Mouse (Mus musculus): Measurements from ENCODE around the gene Jakmip3. TPM values are rescaled to one million over a fixed set of nuclear protein-coding genes. Genes with fewer than 3 reads are reported as not detected.

Gene Jakmip3
- polyA plus RNA-seq, 1 experiment from 2014 or later, result 0.14 TPM

DNA sequence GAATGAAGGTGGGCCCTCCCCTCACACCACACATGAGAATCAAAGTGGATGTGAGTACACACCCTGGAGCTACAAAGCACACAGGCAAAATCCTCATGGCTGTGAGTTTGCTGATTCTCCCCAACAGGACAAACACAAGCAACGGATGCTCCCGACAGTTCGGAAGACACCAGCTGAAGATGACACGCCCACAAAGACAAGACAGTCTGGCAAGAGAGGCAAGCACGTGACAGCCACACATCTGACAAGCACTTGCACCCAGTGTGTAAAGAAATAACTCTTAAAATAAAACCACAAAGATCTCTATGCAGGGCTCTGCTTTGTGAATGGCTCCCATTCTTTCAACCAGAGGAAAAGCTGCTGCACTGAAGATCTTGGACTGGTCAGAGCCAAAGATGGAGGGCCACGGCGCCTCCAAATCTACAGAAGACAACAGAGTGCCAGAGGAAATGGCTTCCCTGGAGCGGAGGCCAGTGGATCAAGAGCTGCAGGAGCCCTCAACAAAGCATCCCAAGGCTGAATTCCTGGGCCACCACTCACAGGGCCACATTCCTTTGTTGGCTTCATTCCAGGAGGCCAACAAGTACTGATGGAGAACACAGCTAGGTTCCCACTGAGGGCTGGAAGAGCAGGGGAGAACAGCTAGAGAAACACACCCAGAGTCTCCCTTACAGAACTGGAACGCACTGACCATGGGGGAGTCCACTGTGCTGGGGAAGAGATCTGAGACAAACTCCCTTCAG lies 167.5 kb downstream of the Jakmip3 start:
- peaks cover 5 to 8% of the 10 kb centered on the region in 2 experiments; a peak in 2 of 4 replicates for H3K4me1 ChIP-seq (ENCODE audit: control insufficient read depth in 2 of 2, insufficient read depth in 2 of 2, low read length in 2 of 2)
- H3K9me3 ChIP-seq (ENCODE audit: control insufficient read depth, low read length), result no peaks in the 10 kb centered on the region
- ATAC-seq (ENCODE audit: insufficient number of reproducible peaks, insufficient read depth, low FRiP score, low read depth), result no peak
- H3K27ac ChIP-seq (replicated peaks in 1 of 2; ENCODE audit: control insufficient read depth in 1 of 2, insufficient read depth in 1 of 2, low read depth in 2 of 2, low read length in 2 of 2), result no peak overlapping the region
- H3K36me3 ChIP-seq (ENCODE audit: control insufficient read depth, insufficient read depth, low read length), result no peaks in the 10 kb centered on the region
- no peak overlapping the region for H3K4me3 ChIP-seq (ENCODE audit: control insufficient read depth in 1 of 2, insufficient read depth in 1 of 2, low read depth in 1 of 2, low read length in 2 of 2)
- no peaks in the 10 kb centered on the region for H3K27me3 ChIP-seq (ENCODE audit: control insufficient read depth, insufficient read depth, low read length)
- WGBS, result 76% methylated on average over 9 of the region's 9 CpGs
- H3K4me2 ChIP-seq (ENCODE audit: low read length), result no peak overlapping the region
- H3K9ac ChIP-seq (ENCODE audit: low read length), result no peak overlapping the region

DNA sequence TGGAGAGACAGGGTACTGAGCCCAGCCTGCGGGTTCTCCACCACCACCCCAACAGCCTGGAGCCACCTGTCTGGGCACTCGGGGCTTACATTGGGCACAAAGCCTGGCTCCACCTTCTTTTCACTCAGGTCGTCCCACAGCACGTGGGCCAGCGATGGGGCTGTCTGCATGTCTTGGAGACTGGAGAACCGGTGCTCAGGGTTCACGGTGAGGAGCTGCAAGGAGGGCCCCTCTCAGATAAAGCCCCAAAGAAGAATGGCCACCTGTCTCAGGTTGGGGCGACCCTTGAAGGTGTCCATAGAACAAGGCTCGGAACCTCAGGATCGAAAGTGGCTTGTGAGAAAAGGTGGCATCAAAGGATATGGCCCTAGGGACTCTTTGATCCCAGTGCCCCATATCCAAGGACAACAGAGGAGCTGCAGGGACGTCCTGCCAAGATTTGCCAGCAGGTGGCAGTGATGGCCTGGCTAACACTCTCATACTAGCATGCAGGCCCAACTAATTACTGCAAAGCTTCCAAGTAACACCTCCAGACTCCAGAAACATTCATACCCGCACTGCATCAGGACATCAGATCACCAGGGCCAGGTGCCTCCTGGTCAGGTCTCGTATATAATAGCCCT lies 178.7 kb downstream of the Jakmip3 start:
- Histone ChIP-seq H3K27me3 (ENCODE audit: control insufficient read depth, insufficient read depth, low read length) (peaks cover 11% of the 10 kb centered on the region; the same call in 1 of the 2 replicates), H3K36me3 (ENCODE audit: control insufficient read depth, insufficient read depth, low read length) (no peaks in the 10 kb centered on the region), H3K4me2 (ENCODE audit: low read length) (no peak overlapping the region), H3K9ac (ENCODE audit: low read length) (no peak overlapping the region), H3K9me3 (ENCODE audit: control insufficient read depth, low read length) (no peaks in the 10 kb centered on the region), H3K4me1 (ENCODE audit: control insufficient read depth in 2 of 2, insufficient read depth in 2 of 2, low read length in 2 of 2) (no peaks in the 10 kb centered on the region), H3K27ac (replicated peaks in 1 of 2; ENCODE audit: control insufficient read depth in 1 of 2, insufficient read depth in 1 of 2, low read depth in 2 of 2, low read length in 2 of 2) (no peak overlapping the region), H3K4me3 (ENCODE audit: control insufficient read depth in 1 of 2, insufficient read depth in 1 of 2, low read depth in 1 of 2, low read length in 2 of 2) (no peak overlapping the region)
- ATAC-seq (ENCODE audit: insufficient number of reproducible peaks, insufficient read depth, low FRiP score, low read depth), result peak; percentile 56; the same call in 1 of the 2 replicates
- WGBS, result 37% methylated on average over 13 of the region's 13 CpGs

DNA sequence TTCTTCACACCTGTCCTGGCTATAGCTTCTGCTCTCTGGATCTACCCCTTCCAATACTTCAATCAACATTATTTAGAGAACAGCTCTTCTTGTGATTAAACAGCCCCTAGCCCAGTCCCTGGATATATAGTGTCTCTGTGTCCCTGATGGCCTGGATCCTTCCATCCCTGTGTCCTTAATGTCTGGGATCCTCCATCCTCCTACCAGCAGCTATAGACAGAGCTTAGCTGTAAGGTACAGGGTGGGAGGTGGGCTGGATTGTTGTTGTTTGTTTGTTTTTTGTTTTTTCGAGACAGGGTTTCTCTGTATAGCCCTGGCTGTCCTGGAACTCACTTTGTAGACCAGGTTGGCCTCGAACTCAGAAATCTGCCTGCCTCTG lies 179.2 kb downstream of the Jakmip3 start:
- no peak overlapping the region for H3K9ac ChIP-seq (ENCODE audit: low read length)
- H3K4me3 ChIP-seq (ENCODE audit: control insufficient read depth in 1 of 2, insufficient read depth in 1 of 2, low read depth in 1 of 2, low read length in 2 of 2), result no peak overlapping the region
- no peaks in the 10 kb centered on the region for H3K4me1 ChIP-seq (ENCODE audit: control insufficient read depth in 2 of 2, insufficient read depth in 2 of 2, low read length in 2 of 2)
- no peaks in the 10 kb centered on the region for H3K36me3 ChIP-seq (ENCODE audit: control insufficient read depth, insufficient read depth, low read length)
- ATAC-seq (ENCODE audit: insufficient number of reproducible peaks, insufficient read depth, low FRiP score, low read depth), result no peak
- no peaks in the 10 kb centered on the region for H3K9me3 ChIP-seq (ENCODE audit: control insufficient read depth, low read length)
- H3K27me3 ChIP-seq (ENCODE audit: control insufficient read depth, insufficient read depth, low read length), result peaks cover 11% of the 10 kb centered on the region; the same call in 1 of the 2 replicates
- WGBS, result 43% methylated on average over 2 of the region's 2 CpGs
- no peak overlapping the region for H3K4me2 ChIP-seq (ENCODE audit: low read length)
- H3K27ac ChIP-seq (replicated peaks in 1 of 2; ENCODE audit: control insufficient read depth in 1 of 2, insufficient read depth in 1 of 2, low read depth in 2 of 2, low read length in 2 of 2), result no peak overlapping the region

DNA sequence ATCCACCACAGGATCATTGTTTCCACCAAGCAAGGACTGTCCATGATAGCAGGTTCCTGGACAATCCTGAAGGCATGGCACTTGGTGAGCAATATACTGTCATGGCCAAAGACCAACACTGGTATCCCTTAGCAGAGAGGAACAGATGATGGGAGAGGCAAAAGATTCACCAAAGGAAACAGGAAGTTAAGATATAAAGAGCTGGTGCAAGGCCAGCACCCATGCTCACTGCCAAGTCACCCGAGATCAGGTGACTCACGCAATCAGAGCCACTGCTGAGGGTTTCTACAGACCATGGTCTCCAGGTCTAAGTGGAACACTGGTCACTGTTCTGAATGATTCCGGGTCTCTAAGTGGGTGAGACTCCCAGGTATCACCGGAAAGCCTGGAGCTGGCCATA lies 185.4 kb downstream of the Jakmip3 start:
- H3K27ac ChIP-seq (replicated peaks in 1 of 2; ENCODE audit: control insufficient read depth in 1 of 2, insufficient read depth in 1 of 2, low read depth in 2 of 2, low read length in 2 of 2), result no peak overlapping the region
- no peaks in the 10 kb centered on the region for H3K9me3 ChIP-seq (ENCODE audit: control insufficient read depth, low read length)
- 0 out of 2 replicates have a peak, but pooled peaks cover 6% of the 10 kb centered on the region for H3K27me3 ChIP-seq (ENCODE audit: control insufficient read depth, insufficient read depth, low read length)
- no peak overlapping the region for H3K4me2 ChIP-seq (ENCODE audit: low read length)
- H3K9ac ChIP-seq (ENCODE audit: low read length), result no peak overlapping the region
- WGBS, result 72% methylated on average over 4 of the region's 4 CpGs
- peaks cover 0 to 9% of the 10 kb centered on the region in 2 experiments for H3K4me1 ChIP-seq (ENCODE audit: control insufficient read depth in 2 of 2, insufficient read depth in 2 of 2, low read length in 2 of 2)
- H3K4me3 ChIP-seq (ENCODE audit: control insufficient read depth in 1 of 2, insufficient read depth in 1 of 2, low read depth in 1 of 2, low read length in 2 of 2), result no peak overlapping the region
- no peaks in the 10 kb centered on the region for H3K36me3 ChIP-seq (ENCODE audit: control insufficient read depth, insufficient read depth, low read length)
- ATAC-seq (ENCODE audit: insufficient number of reproducible peaks, insufficient read depth, low FRiP score, low read depth), result no peak

DNA sequence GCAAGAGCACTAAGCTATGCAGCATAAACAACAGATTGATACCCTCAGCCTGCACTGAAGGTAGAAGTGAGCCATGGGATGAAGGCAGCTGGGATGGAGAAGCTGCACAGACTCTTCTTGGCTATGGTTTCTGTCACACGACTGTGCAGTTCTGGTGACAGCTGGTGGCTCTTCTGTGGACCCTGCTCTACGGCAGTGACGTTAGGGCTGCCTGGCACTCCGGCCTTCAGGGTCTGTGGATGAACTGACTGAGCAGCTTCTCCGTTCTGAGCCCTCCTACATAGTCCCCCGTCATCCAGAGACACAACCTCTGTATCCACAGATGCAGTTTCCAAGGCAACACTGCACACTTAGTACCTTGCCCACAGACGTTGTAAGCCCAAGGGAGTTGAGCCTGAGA lies 186.0 kb downstream of the Jakmip3 start:
- Histone ChIP-seq H3K9ac (ENCODE audit: low read length) (no peak overlapping the region), H3K27me3 (ENCODE audit: control insufficient read depth, insufficient read depth, low read length) (0 out of 2 replicates have a peak, but pooled peaks cover 6% of the 10 kb centered on the region), H3K36me3 (ENCODE audit: control insufficient read depth, insufficient read depth, low read length) (no peaks in the 10 kb centered on the region), H3K4me1 (ENCODE audit: control insufficient read depth in 2 of 2, insufficient read depth in 2 of 2, low read length in 2 of 2) (peaks cover 0 to 9% of the 10 kb centered on the region in 2 experiments), H3K4me3 (ENCODE audit: control insufficient read depth in 1 of 2, insufficient read depth in 1 of 2, low read depth in 1 of 2, low read length in 2 of 2) (no peak overlapping the region), H3K9me3 (ENCODE audit: control insufficient read depth, low read length) (no peaks in the 10 kb centered on the region), H3K4me2 (ENCODE audit: low read length) (no peak overlapping the region), H3K27ac (replicated peaks in 1 of 2; ENCODE audit: control insufficient read depth in 1 of 2, insufficient read depth in 1 of 2, low read depth in 2 of 2, low read length in 2 of 2) (no peak overlapping the region)
- ATAC-seq (ENCODE audit: insufficient number of reproducible peaks, insufficient read depth, low FRiP score, low read depth), result no peak
- WGBS, result 61% methylated on average over 7 of the region's 7 CpGs

DNA sequence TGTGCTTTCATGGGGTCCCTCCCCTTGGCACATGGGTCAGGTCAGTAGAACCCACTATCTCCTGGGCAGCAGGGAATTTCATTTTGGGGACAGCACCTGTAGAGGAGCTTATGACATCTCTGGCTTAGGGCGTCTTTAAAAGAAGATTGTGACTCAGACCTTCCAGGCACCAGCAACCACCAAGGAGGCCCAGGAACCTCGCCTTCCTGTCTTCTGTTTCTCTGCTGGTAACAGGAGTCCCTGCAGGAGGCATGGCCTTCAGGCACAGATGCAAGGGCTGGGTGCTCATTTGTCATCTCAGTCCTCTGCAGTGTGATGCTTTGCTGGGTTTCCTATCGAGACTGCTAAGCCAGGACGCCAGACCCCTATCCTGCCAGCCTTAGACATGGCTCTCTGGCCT lies 188.5 kb downstream of the Jakmip3 start:
- Histone ChIP-seq H3K27me3 (ENCODE audit: control insufficient read depth, insufficient read depth, low read length) (no peaks in the 10 kb centered on the region), H3K9ac (ENCODE audit: low read length) (no peak overlapping the region), H3K9me3 (ENCODE audit: control insufficient read depth, low read length) (no peaks in the 10 kb centered on the region), H3K4me2 (ENCODE audit: low read length) (no peak overlapping the region), H3K36me3 (ENCODE audit: control insufficient read depth, insufficient read depth, low read length) (no peaks in the 10 kb centered on the region), H3K4me1 (ENCODE audit: control insufficient read depth in 2 of 2, insufficient read depth in 2 of 2, low read length in 2 of 2) (peaks cover 2 to 9% of the 10 kb centered on the region in 2 experiments), H3K4me3 (ENCODE audit: control insufficient read depth in 1 of 2, insufficient read depth in 1 of 2, low read depth in 1 of 2, low read length in 2 of 2) (no peak overlapping the region), H3K27ac (replicated peaks in 1 of 2; ENCODE audit: control insufficient read depth in 1 of 2, insufficient read depth in 1 of 2, low read depth in 2 of 2, low read length in 2 of 2) (no peak overlapping the region)
- 59% methylated on average over 4 of the region's 4 CpGs for WGBS
- ATAC-seq (ENCODE audit: insufficient number of reproducible peaks, insufficient read depth, low FRiP score, low read depth), result no peak

DNA sequence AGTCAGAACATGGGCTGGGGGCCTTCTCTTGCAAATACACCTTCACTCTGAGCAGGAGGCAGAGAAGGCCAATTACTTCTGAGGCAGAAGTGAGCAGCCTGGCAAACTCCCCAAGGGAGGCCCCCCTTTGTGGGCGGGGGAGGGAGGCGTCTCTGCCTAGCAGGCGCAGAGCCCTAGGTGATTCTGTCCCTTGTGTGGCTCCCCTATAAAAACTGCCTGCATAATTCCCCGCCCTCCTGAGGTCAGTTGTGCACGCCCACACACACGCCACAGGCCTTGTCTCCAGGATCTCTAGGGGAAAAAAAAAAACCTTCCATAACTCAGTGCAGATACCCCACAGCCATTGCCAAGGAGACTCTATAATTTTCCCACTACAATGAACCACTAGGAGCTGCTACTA lies 189.8 kb downstream of the Jakmip3 start:
- no peaks in the 10 kb centered on the region for H3K36me3 ChIP-seq (ENCODE audit: control insufficient read depth, insufficient read depth, low read length)
- H3K4me2 ChIP-seq (ENCODE audit: low read length), result no peak overlapping the region
- ATAC-seq (ENCODE audit: insufficient number of reproducible peaks, insufficient read depth, low FRiP score, low read depth), result no peak
- H3K9me3 ChIP-seq (ENCODE audit: control insufficient read depth, low read length), result no peaks in the 10 kb centered on the region
- H3K4me3 ChIP-seq (ENCODE audit: control insufficient read depth in 1 of 2, insufficient read depth in 1 of 2, low read depth in 1 of 2, low read length in 2 of 2), result no peak overlapping the region
- no peaks in the 10 kb centered on the region for H3K27me3 ChIP-seq (ENCODE audit: control insufficient read depth, insufficient read depth, low read length)
- H3K9ac ChIP-seq (ENCODE audit: low read length), result no peak overlapping the region
- H3K4me1 ChIP-seq (ENCODE audit: control insufficient read depth in 2 of 2, insufficient read depth in 2 of 2, low read length in 2 of 2), result peaks cover 7 to 17% of the 10 kb centered on the region in 2 experiments
- H3K27ac ChIP-seq (replicated peaks in 1 of 2; ENCODE audit: control insufficient read depth in 1 of 2, insufficient read depth in 1 of 2, low read depth in 2 of 2, low read length in 2 of 2), result no peak overlapping the region
- WGBS, result 62% methylated on average over 6 of the region's 6 CpGs

Measured in heart, embryonic 14.5 days (tissue).